Mouse (Mus musculus): Measurements from ENCODE around the gene Gm9958.

- TF ChIP-seq CTCF (IDR thresholded peaks at IDR 0.05; ENCODE audit: control insufficient read depth, insufficient read depth, insufficient read length) (no peak), MYOD1 (IDR thresholded peaks at IDR 0.05; ENCODE audit: control insufficient read depth, insufficient read length, low read depth) (no peak), USF1 (IDR thresholded peaks at IDR 0.05; ENCODE audit: low read depth) (no peak), MAX (IDR thresholded peaks at IDR 0.05) (no peak), MYOG (IDR thresholded peaks at IDR 0.05; ENCODE audit: control insufficient read depth, extremely low read depth, insufficient read length) (no peak), CEBPB (IDR thresholded peaks at IDR 0.05; ENCODE audit: low read depth) (no peak), FOSL1 (IDR thresholded peaks at IDR 0.05; ENCODE audit: insufficient read depth, low read length, poor library complexity, severe bottlenecking) (no peak)
Measured at GRCm38 (mm10) chr5:90383080-90383479, 16.1 kb downstream of the Gm9958 start.

Data from C2C12 (cell line).